Mouse (Mus musculus) heart, adult 2 months (tissue): Measurements from ENCODE around the gene D13Ertd608e. TPM values are rescaled to one million over a fixed set of nuclear protein-coding genes. Genes with fewer than 3 reads are reported as not detected.
"Not testable (repeated sequence)": the region's sequence is repeated elsewhere in the genome, so short reads cannot be mapped to it uniquely, and the experiment has no call there.

Experiments
- DNase-seq, 2 experiments: peaks; one replicate each; pipeline ENCODE4 v3.0.0; 2021
- H3K27ac ChIP-seq: fragments of 200-600 bp; 2 replicates; pipeline ENCODE4 v1.8.1; 2022
- H3K27me3 ChIP-seq: fragments of 200-500 bp; 2 replicates; pipeline ENCODE4 v1.6.1; 2012; ENCODE audit warnings: mild to moderate bottlenecking, low read length, inconsistent platforms, mixed read lengths; ENCODE audit not compliant: control insufficient read depth, insufficient read depth
- H3K36me3 ChIP-seq: fragments of 200-500 bp; 2 replicates; pipeline ENCODE4 v1.6.1; 2012; ENCODE audit warnings: low read length, inconsistent platforms; ENCODE audit not compliant: control insufficient read depth, insufficient read depth
- H3K4me1 ChIP-seq: fragments of 200-500 bp; 2 replicates; pipeline ENCODE4 v1.6.1; 2011; ENCODE audit warnings: low read length; ENCODE audit not compliant: control insufficient read depth, insufficient read depth
- H3K4me3 ChIP-seq: fragments of 200-600 bp; 2 replicates; pipeline ENCODE4 v1.8.1; 2022
- H3K79me2 ChIP-seq: fragments of 200-500 bp; replicated peaks from 2 replicates; pipeline ENCODE4 v1.6.1; 2012; ENCODE audit warnings: mild to moderate bottlenecking, inconsistent platforms, low read length, moderate library complexity, mixed read lengths; ENCODE audit not compliant: control insufficient read depth, insufficient read depth
- H3K9ac ChIP-seq: fragments of 200-500 bp; 2 replicates; pipeline ENCODE4 v1.6.1; 2012; ENCODE audit warnings: low read depth, mild to moderate bottlenecking, control low read depth, inconsistent platforms, low read length, mixed read lengths
- CTCF ChIP-seq: fragments of 200-600 bp; IDR thresholded peaks from 2 replicates; pipeline ENCODE4 v1.8.1; 2022; ENCODE audit warnings: antibody characterized with exemption, mild to moderate bottlenecking, moderate library complexity
- EP300 ChIP-seq: fragments of 200-500 bp; IDR thresholded peaks from 2 replicates; pipeline ENCODE4 v1.6.1; 2011; ENCODE audit warnings: low read depth, low read length, control low read depth; ENCODE audit not compliant: insufficient read depth
- POLR2A ChIP-seq: fragments of 200-500 bp; IDR thresholded peaks from 2 replicates; pipeline ENCODE4 v1.6.1; 2011; ENCODE audit warnings: mild to moderate bottlenecking, low read depth, low read length, control low read depth; ENCODE audit not compliant: insufficient read depth
- WGBS: fragments of 180-500 bp; shearing (Covaris S2); methylation state at CpG from one replicate; pipeline ENCODE4 v1.1.7; 2018; 5-methylcytosine and 5-hydroxymethylcytosine counted together
- intact Hi-C: fragments of 180-260 bp; cut with DNase I; formaldehyde crosslinking; loops from one replicate; pipeline ENCODE4 v1.15.1; 2025
- long read RNA-seq: library from polyadenylated mRNA; stranded (forward); transcript quantifications from one replicate; pipeline ENCODE4 v2.0.0, GENCODE M21; 2021
- polyA plus RNA-seq: library from polyadenylated mRNA; depleted of rRNA; stranded (reverse); fragments of >200 nt; gene quantifications from 2 replicates; pipeline ENCODE4 v1.2.3, GENCODE M21; 2012; rRNA removed
- total RNA-seq, 2 experiments: library from RNA; stranded (reverse); gene quantifications; 2 replicates each; pipeline ENCODE4 v1.2.3; 2021

The D13Ertd608e gene
- total RNA-seq (not detected), polyA plus RNA-seq (not detected in 2 replicates)
- long read RNA-seq: 0 reads

DNA sequence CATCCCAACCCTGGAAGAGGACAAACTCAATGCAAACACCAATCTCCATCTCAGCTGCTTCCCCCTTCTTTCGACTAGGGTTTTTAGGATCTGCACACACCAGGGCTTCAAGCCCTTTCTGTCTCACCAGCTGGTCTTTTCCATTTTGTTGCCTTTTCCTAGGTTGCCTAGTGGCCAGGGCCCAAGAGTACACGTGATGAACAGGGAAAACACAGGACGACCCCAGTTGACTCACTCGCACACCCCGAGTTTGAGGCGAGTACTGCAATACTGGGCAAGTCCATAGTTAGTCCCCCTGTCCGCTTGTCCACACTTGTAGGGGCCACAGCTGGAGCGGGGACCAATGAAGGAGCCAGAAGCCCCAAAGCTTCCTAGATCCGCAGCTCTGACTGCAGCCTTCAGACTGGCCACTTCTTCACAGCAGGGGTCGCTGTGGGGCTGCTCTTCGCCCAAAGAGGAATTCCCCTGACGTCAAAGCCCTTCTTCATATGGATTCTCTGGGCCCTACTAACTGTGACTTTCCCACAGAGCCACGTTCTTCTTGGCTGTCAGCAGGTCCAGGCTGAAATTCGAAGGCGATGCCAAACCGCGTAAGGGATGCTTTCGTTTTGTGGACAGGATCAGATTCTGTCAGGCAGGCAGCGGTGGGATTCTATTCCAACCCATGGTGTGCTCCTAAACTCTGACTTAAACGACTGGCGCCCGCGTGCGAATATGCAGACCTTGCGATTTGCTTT, at the start of gene D13Ertd608e:
Gene D13Ertd608e, plus strand, starts transcription at position 687 of the 737 bp plus-strand sequence.
- H3K4me3 ChIP-seq: peak within 1 kb of the TSS; percentile 16; the same call in 1 of the 2 replicates
- H3K9ac ChIP-seq, H3K36me3 ChIP-seq, H3K4me1 ChIP-seq, H3K27ac ChIP-seq, H3K79me2 ChIP-seq, H3K27me3 ChIP-seq, intact Hi-C loops: not testable (repeated sequence)
- TF ChIP-seq CTCF: peak; percentile 61
- 11% methylated on average over 18 of the region's 25 CpGs for WGBS
- DNase-seq: peak; percentile 22 to 51

DNA sequence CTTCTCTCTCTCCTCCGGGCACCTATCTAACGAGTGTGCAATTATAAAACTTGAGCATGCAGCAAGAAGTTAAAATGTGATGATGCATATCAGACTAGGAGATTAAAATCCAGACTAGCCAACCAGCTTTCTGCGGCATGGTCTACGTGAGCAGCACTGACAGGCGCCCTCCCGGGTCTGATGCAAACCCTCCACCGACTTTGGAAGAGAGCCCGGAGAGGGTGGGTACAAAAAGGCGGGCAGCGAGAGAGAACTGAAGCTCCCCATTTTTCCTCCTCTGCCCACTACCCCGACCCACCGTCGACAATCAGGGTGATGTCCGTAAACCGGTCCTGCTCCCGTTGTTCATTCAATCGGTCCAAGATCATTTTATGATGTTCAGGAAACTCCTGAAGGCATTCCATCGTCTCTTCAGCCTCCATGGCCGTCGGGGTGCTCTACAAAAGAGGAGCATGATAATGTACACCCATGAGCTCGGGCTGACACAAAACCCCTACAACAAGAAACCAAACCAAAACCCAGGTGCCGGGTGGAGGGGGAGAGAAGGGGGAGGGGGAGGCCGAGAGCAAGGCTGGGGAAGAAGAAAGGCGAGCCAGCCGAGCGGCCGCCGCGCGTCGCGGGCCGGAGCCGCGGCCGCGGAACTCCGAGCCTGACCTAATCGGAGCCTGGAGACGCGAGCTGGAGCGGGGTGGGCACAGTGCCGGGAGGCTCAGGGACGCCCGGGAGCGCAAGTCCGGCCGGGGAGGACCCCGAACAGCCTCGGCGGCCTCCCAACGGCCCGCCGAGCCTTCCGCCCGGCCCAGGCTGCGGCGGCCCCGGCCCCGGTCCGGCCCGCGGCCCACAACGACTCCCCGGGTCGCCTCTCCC, 45.7 kb upstream of the D13Ertd608e start:
- Histone ChIP-seq H3K27me3 (no peaks in the 10 kb centered on the region), H3K4me3 (peak overlapping the region; percentile 81), H3K27ac (peak overlapping the region; percentile 99), H3K4me1 (peaks cover 2% of the 10 kb centered on the region), H3K9ac (peak overlapping the region; percentile 94), H3K36me3 (peaks cover 19% of the 10 kb centered on the region), H3K79me2 (no peaks in the 10 kb centered on the region)
- under 1% methylated on average over 52 of the region's 66 CpGs for WGBS
- intact Hi-C loops: loop anchor here (2.0 to 5.0 kb wide), 3 partner anchors 33 to 99 kb away; partner anchors contain the start of genes Hmgcs1 and Nim1k
- TF ChIP-seq CTCF: no peak
- no peak for TF ChIP-seq EP300
- TF ChIP-seq POLR2A: no peak
- peak; percentile 47 to 55 for DNase-seq

DNA sequence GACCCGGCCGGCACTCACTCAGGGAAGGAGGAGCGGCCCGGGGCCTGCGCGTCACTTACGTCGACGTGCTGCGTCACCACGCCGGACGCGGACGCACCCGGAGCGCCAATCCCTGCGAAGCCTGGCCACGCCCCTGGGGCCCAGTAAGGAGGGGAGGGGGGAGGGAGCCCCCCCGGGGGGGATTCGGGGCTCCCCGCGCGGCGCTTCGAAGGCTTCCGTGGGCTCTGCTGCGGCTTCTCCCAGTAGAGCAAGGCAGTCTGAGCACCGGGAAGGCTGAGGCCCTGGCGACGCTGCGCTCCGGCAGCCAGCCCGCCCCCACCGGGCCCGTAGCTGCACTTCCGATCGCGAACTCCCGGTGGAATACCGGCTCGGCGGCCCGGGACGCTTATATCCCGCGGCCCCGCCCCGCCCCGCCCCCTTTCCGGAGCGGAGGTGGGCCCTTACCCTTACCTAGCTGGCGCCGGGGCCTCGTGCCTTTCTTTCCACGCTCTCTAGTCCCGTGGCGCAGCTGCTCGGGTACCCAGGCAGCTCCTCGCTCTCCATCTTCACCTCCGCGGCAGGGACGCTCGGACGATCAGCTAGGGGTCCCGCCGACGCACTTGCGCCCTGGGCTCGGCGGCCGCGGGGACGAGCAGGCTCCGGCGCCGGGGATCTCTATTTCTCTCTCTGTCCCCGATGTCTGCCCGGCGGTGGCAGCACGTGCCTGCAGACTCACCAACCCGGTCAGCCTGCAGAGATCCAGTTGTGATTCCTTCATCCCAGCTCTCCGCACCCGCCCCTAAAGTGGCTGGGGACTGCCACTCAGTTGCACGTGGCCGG, 44.8 kb upstream of the D13Ertd608e start, which contains the start of gene Zfp131:
Gene Zfp131, minus strand, starts transcription at position 129 of the 819 bp plus-strand sequence.
- Histone ChIP-seq H3K36me3 (peaks cover 19% of the 10 kb centered on the region), H3K4me1 (peaks cover 2% of the 10 kb centered on the region), H3K4me3 (peak within 1 kb of the TSS; percentile 81), H3K27ac (peak within 1 kb of the TSS; percentile 99), H3K79me2 (no peaks in the 10 kb centered on the region), H3K9ac (peak within 1 kb of the TSS; percentile 94), H3K27me3 (no peaks in the 10 kb centered on the region)
- DNase-seq: peak; percentile 95 to 97
- intact Hi-C loops: loop anchor here (2.0 to 5.0 kb wide), 2 partner anchors 34 to 100 kb away; partner anchors contain the start of genes Hmgcs1 and Nim1k
- peak; percentile 34 for TF ChIP-seq CTCF
- TF ChIP-seq EP300: no peak
- peak; percentile 51 for TF ChIP-seq POLR2A
- WGBS: under 1% methylated on average over 75 of the region's 86 CpGs

DNA sequence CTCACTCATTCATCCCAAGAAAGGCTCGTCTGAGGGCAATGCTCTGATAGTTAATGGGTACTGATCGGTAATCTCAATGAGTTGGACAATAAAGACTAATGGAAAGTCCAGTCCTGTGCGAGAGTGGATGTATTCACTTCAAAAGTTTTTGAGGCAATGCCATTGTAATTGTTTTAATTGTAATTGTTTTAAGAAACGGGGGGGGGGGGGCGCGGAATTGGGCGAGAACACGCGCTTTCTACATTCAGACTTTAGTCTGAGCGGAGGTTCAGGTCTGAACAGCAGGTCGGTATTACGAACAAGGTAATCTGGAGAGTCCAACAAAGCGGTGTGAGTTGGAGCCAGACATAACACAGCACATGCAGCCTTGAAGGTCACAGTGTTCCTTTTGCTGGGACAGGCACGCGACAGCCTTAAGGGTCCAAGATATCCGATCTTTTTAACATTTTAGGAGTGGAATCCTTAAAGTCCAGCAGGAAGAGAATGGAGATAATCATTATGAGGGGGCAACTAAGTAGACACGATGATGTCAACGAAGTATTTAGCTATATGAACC, 44.1 kb upstream of the D13Ertd608e start:
- TF ChIP-seq CTCF (no peak), EP300 (no peak), POLR2A (no peak)
- Histone ChIP-seq H3K36me3 (peaks cover 17% of the 10 kb centered on the region), H3K9ac (peak overlapping the region; percentile 81), H3K79me2 (no peaks in the 10 kb centered on the region), H3K4me3 (peak overlapping the region; percentile 81), H3K27me3 (no peaks in the 10 kb centered on the region), H3K27ac (peak overlapping the region; percentile 99), H3K4me1 (peaks cover 2% of the 10 kb centered on the region)
- intact Hi-C loops: loop anchor here (2.0 to 5.0 kb wide), 2 partner anchors 34 to 101 kb away; partner anchors contain the start of genes Hmgcs1 and Nim1k
- peak in 1 of 2 experiments; percentile 3 for DNase-seq
- WGBS: 4% methylated on average over 18 of the region's 18 CpGs

DNA sequence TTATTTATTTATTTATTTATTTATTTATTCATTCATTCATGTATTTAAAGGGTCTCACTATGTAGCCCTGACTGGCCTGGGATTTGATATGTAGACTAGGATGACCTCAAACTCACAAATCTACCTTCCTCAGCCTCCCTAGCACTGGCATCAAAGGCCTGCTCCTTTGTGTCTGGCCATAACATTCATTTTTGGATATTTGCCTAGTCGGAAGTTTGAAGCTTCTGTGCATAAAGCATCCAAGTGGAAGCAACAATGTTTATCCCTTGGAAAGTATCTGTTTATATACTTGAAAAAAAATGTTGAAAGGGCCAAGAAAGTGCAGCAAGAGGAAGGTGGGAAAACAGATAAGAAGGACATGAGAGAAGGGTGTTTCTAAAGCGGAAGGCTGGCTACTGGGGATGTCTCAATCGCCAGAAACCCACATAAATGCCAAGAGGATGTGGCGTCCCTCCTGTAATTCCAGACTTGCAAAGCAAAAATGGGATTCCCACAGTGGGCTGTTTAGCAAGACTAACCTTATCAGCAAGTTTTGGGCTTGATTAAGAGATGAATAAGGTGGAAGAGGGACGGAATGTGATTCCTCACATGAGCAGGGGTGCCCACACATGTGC, 42.9 kb upstream of the D13Ertd608e start:
- H3K27ac ChIP-seq: no peak overlapping the region
- WGBS: 63% methylated on average over 5 of the region's 5 CpGs
- no peaks in the 10 kb centered on the region for H3K79me2 ChIP-seq
- intact Hi-C loops: loop anchor here (5.0 kb wide), 1 partner anchor 36 kb away; the partner anchor contains the start of gene Nim1k
- no peak for DNase-seq
- no peak overlapping the region for H3K4me3 ChIP-seq
- TF ChIP-seq POLR2A (no peak), CTCF (no peak), EP300 (no peak)
- H3K4me1 ChIP-seq: peaks cover 2% of the 10 kb centered on the region
- H3K9ac ChIP-seq: no peak overlapping the region
- peaks cover 12% of the 10 kb centered on the region for H3K36me3 ChIP-seq
- H3K27me3 ChIP-seq: no peaks in the 10 kb centered on the region
